Mouse (Mus musculus) frontal cortex, adult 2 months (tissue): ENCODE results near the gene Cad. TPM values are rescaled to one million over a fixed set of nuclear protein-coding genes. Genes with fewer than 3 reads are reported as not detected.

Experiments used
- DNase-seq, 2 experiments: peaks; one replicate each; pipeline ENCODE4 v3.0.0; 2022; ENCODE audit warnings: low spot score in 1 of 2; ENCODE audit errors: extremely low spot score in 1 of 2
- polyA plus RNA-seq: library from polyadenylated mRNA; depleted of rRNA; stranded (reverse); fragments of >200 nt; gene quantifications from 2 replicates; pipeline ENCODE4 v1.2.3, GENCODE M21; 2012; rRNA removed

Gene Cad
- polyA plus RNA-seq, 1 experiment: 18.0 TPM

- no peak for DNase-seq
Observed at GRCm38 (mm10) chr5:31095711-31096480, 41.3 kb downstream of the Cad start.

GRCm38 (mm10) chr5:31105814-31106335 lies 51.3 kb downstream of the Cad start, which contains the start of gene Dnajc5g:
Gene Dnajc5g (plus strand): TSS chr5:31106285.
- DNase-seq: no peak

- DNase-seq: no peak
Observed at GRCm38 (mm10) chr5:31108000-31108490, 53.5 kb downstream of the Cad start, which contains the start of gene Slc30a3. Gene Slc30a3 (minus strand): TSS chr5:31108237.

DNA sequence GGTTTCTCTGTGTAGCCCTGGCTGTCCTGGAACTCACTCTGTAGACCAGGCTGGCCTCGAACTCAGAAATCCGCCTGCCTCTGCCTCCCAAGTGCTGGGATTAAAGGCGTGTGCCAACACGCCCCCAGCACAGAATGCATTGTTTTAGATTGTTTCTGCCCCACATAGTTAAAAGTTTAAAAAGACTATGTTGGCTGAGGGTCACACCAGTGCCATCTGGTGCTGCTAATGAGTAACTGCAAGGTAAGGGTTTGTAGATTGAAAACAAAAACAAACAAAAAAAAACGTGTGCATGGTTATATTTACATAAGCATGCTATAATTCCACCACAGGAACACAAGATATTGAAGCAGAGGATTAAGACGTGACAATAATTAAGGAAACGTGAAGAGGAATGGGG lies 56.2 kb downstream of the Cad start:
- no peak for DNase-seq

DNA sequence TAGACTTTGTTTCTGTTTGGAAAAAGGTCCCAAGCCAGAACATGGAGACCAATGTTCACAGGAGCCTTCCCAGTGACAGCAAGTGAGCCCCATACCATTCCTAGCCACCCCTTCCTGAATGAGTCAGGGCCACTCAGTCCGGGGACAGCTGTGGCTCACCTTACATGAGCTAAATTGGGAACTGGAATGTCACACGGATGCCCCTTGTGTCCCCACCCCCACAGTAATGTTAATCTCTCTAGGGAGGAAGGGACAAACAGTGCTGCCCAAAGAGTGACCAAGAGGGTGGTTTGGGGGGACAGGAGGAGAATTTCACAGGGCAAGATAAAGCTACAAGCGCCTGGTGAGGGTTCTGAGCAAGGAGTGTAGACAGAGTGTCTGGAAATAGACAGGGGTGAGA lies 61.8 kb downstream of the Cad start, which contains the start of gene Trim54:
TSS of gene Trim54 (plus strand) at position 359 of the 400 bp plus-strand sequence.
- no peak for DNase-seq

- no peak for DNase-seq
Observed at GRCm38 (mm10) chr5:31116912-31117311, 62.3 kb downstream of the Cad start.

DNA sequence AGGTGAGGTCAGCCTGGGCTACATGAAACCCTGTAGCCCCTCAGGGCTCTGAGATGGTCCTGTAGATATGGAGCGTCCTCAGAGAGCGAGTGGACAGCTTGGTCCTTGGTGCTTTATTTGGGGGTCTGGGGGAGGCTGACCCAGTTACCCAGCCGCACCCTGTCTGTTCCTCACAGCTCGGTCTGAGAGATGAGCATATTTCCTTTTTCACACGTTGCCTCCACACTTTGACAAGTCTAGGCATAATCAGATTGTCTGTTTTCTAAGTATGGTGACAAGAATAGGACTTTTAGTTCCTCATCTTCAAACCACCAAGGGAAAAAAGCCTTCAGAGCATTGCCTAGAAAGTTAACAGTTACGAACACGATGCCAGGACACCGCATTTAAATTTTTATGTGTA lies 66.5 kb downstream of the Cad start:
- peak; percentile 50 to 65 for DNase-seq

- DNase-seq: no peak
Observed at GRCm38 (mm10) chr5:31123481-31123880, 68.9 kb downstream of the Cad start.

DNA sequence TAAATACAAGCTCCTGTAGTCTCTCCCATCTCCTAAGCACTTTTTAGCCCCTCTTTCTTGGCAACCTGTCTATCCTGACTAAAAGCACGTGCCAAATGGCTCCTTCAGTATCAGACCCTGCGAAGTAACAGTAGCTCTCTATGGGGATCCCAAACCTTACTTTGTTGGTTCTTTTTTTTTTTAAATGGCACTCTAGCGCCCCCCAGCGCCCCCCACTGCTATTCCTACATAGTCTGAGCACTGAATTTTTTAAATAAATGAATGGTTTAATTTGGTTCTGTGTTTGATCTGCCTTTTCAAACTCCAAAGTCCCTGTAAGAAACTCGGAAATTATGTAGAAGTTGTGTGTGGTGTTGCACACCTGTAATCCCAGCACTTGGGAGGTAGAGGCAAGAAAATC lies 71.5 kb downstream of the Cad start:
- no peak for DNase-seq

Other genes starting within 250 kb of the Cad start
- gene Mapre3, start 240.1 kb upstream of the Cad start, polyA plus RNA-seq: 301 and 309 TPM in 2 replicates
- 76.3 and 82.8 TPM in 2 replicates for gene Tmem214, start 186.8 kb upstream of the Cad start, polyA plus RNA-seq
- gene Agbl5, start 166.1 kb upstream of the Cad start, polyA plus RNA-seq: 24.2 and 25.4 TPM in 2 replicates
- gene Ost4, start 147.0 kb upstream of the Cad start, polyA plus RNA-seq: 158 and 207 TPM in 2 replicates
- gene Emilin1, start 141.4 kb upstream of the Cad start, polyA plus RNA-seq: 4.2 and 4.7 TPM in 2 replicates
- 28.4 and 30.6 TPM in 2 replicates for gene Khk, start 133.3 kb upstream of the Cad start, polyA plus RNA-seq
- gene Cgref1, start 109.2 kb upstream of the Cad start, polyA plus RNA-seq: 25.6 and 39.1 TPM in 2 replicates
- 192 and 208 TPM in 2 replicates for gene Preb, start 94.4 kb upstream of the Cad start, polyA plus RNA-seq
- 0.20 and 0.21 TPM in 2 replicates for gene Tcf23, start 86.1 kb upstream of the Cad start, polyA plus RNA-seq
- gene Atraid, start 6.5 kb upstream of the Cad start, polyA plus RNA-seq: 175 TPM in 2 replicates
- gene Slc5a6, start 5.9 kb upstream of the Cad start, polyA plus RNA-seq: 33.1 and 35.2 TPM in 2 replicates
- gene Dnajc5g, start 51.5 kb downstream of the Cad start, polyA plus RNA-seq: not detected in 2 replicates
- 140 and 173 TPM in 2 replicates for gene Slc30a3, start 53.5 kb downstream of the Cad start, polyA plus RNA-seq
- gene Trim54, start 61.9 kb downstream of the Cad start, polyA plus RNA-seq: 0.64 and 2.0 TPM in 2 replicates
- gene Ucn, start 84.0 kb downstream of the Cad start, polyA plus RNA-seq: 2.0 and 2.7 TPM in 2 replicates
- 98.3 and 108 TPM in 2 replicates for gene Mpv17, start 99.5 kb downstream of the Cad start, polyA plus RNA-seq
- 3.0 and 4.0 TPM in 2 replicates for gene Gm29609, start 125.1 kb downstream of the Cad start, polyA plus RNA-seq
- gene Gtf3c2, start 125.4 kb downstream of the Cad start, polyA plus RNA-seq: 80.3 and 89.9 TPM in 2 replicates
- 86.9 and 89.2 TPM in 2 replicates for gene Snx17, start 138.4 kb downstream of the Cad start, polyA plus RNA-seq
- 50.6 and 63.3 TPM in 2 replicates for gene Eif2b4, start 138.7 kb downstream of the Cad start, polyA plus RNA-seq
- 44.6 and 47.2 TPM in 2 replicates for gene Zfp513, start 147.5 kb downstream of the Cad start, polyA plus RNA-seq
- 90.8 and 98.9 TPM in 2 replicates for gene Ppm1g, start 165.9 kb downstream of the Cad start, polyA plus RNA-seq
- 99.9 and 116 TPM in 2 replicates for gene Nrbp1, start 186.1 kb downstream of the Cad start, polyA plus RNA-seq
- gene Gm9970, start 186.5 kb downstream of the Cad start, polyA plus RNA-seq: not detected in 2 replicates
- gene Krtcap3, start 196.9 kb downstream of the Cad start, polyA plus RNA-seq: 3.0 and 3.2 TPM in 2 replicates
- 69.6 and 78.0 TPM in 2 replicates for gene Ift172, start 236.3 kb downstream of the Cad start, polyA plus RNA-seq
- 132 and 178 TPM in 2 replicates for gene Fndc4, start 241.3 kb downstream of the Cad start, polyA plus RNA-seq
- 0.16 and 0.23 TPM in 2 replicates for gene Gckr, start 242.7 kb downstream of the Cad start, polyA plus RNA-seq